Mouse (Mus musculus): ENCODE measurements around the gene Cfl2. TPM values are rescaled to one million over a fixed set of nuclear protein-coding genes. Genes with fewer than 3 reads are reported as not detected.
A peak's percentile ranks its signal among the peaks of the same experiment; 100 is the strongest.
"Not testable (repeated sequence)": the region's sequence is repeated elsewhere in the genome, so short reads cannot be mapped to it uniquely, and the experiment has no call there.

Cfl2 gene
- 144 TPM in 2 replicates for polyA plus RNA-seq (2016; fragmentation: Nextera tagmentation; extraction: Ambion mirVana)

DNA sequence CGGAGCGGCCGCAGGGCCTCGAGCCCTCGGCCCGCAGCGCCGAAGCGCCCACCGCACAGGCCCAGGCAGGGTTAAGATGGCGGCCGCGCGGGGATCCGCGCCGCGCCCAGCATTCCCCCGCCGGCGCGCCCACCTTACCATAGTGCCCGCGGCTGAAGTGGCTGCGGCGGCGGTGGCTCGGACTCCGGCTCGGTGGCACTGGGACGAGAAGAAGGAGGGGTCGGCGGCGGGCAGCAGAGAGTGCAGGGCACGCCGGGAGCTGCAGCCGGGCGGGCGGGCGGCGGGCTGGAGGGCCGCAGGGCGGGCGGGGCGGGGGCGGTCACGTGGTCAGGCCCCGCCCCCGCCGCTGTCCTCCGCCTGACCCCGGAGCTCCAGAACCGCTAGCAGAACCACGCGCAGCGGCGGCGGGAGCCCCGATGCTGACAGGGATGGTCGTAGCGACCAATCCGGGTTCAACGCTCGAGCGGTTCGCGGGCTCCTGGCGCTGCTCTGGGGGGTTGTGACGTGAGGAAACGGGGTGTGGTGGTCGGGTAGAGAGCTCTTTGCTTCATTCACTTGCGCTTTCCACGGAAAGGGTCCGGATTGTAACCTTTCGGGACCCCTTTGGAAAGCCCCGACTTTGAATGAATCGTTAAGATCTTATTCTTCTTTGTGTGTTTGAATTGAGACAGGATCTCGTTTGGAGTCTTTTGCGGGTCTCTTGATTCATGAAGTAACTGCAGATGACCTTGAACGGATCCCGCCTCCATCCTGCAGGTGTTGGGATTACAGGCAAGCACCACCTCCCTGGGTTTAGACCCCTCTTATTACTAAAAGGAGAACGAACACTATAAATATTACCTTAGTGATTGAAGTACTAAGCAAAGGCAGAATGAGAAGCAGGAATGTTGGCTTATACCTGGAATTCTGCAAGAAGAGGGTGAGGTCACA lies at the start of gene Cfl2:
TSS of gene Cfl2 (minus strand) at position 272 of the 930 bp plus-strand sequence.
- peak within 1 kb of the TSS; percentile 68 for H3K4me2 ChIP-seq
- peak; percentile 87 for ATAC-seq (ENCODE audit: insufficient number of reproducible peaks, insufficient read depth, low FRiP score, low TSS enrichment, low read depth)
- H3K9me3 ChIP-seq: no peaks in the 10 kb centered on the region
- H3K27me3 ChIP-seq: no peaks in the 10 kb centered on the region
- peaks cover 17% of the 10 kb centered on the region for H3K36me3 ChIP-seq
- H3K4me3 ChIP-seq (replicated peaks): peak within 1 kb of the TSS; percentile 96
- H3K9ac ChIP-seq (replicated peaks): peak within 1 kb of the TSS; percentile 98
- WGBS: under 1% methylated on average over 70 of the region's 82 CpGs
- peak within 1 kb of the TSS; percentile 98 for H3K27ac ChIP-seq
- H3K4me1 ChIP-seq (replicated peaks): peaks cover 14% of the 10 kb centered on the region

GRCm38 (mm10) chr12:54910387-54910786 lies 47.7 kb upstream of the Cfl2 start:
- Histone ChIP-seq H3K9ac (replicated peaks) (no peak overlapping the region), H3K4me2 (no peak overlapping the region), H3K27ac (no peak overlapping the region), H3K4me1 (replicated peaks) (no peaks in the 10 kb centered on the region), H3K4me3 (replicated peaks) (no peak overlapping the region), H3K9me3 (no peaks in the 10 kb centered on the region), H3K36me3 (peaks cover 80% of the 10 kb centered on the region), H3K27me3 (no peaks in the 10 kb centered on the region)
- WGBS: 89% methylated on average over 3 of the region's 3 CpGs
- no peak for ATAC-seq (ENCODE audit: insufficient number of reproducible peaks, insufficient read depth, low FRiP score, low TSS enrichment, low read depth)

DNA sequence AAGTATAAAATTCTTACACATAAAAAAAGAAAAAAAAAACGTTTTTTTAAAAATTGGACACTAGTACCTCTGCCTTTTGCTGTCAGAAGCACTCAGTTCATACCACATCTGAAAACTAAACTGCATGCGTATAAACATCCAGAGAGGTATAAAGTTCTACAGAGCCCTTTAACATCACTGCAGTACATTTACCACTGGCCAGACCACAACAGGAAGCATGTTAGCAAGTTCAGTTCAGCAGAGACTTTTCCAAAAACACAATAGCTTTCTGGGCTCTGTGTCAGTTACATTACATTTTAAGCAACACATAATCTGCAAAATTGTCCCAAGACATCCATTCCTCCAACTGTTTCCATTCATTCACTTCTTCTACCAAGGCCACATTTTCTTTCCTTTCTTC lies 29.9 kb upstream of the Cfl2 start:
- not testable (repeated sequence) for ATAC-seq (ENCODE audit: insufficient number of reproducible peaks, insufficient read depth, low FRiP score, low TSS enrichment, low read depth); H3K4me1 ChIP-seq (replicated peaks); H3K9ac ChIP-seq (replicated peaks); H3K27ac ChIP-seq; H3K9me3 ChIP-seq; H3K4me3 ChIP-seq (replicated peaks); H3K27me3 ChIP-seq; H3K4me2 ChIP-seq
- 49% methylated on average over 2 of the region's 2 CpGs for WGBS
- H3K36me3 ChIP-seq: peaks cover 29% of the 10 kb centered on the region

- Histone ChIP-seq H3K27me3 (no peaks in the 10 kb centered on the region), H3K9me3 (no peaks in the 10 kb centered on the region), H3K4me2 (no peak overlapping the region), H3K4me3 (replicated peaks) (no peak overlapping the region), H3K9ac (replicated peaks) (no peak overlapping the region), H3K27ac (no peak overlapping the region), H3K36me3 (peaks cover 11% of the 10 kb centered on the region), H3K4me1 (replicated peaks) (no peaks in the 10 kb centered on the region)
- no peak for ATAC-seq (ENCODE audit: insufficient number of reproducible peaks, insufficient read depth, low FRiP score, low TSS enrichment, low read depth)
- WGBS: 95% methylated on average over 2 of the region's 2 CpGs
Measured at GRCm38 (mm10) chr12:54890426-54890825, 27.7 kb upstream of the Cfl2 start.

DNA sequence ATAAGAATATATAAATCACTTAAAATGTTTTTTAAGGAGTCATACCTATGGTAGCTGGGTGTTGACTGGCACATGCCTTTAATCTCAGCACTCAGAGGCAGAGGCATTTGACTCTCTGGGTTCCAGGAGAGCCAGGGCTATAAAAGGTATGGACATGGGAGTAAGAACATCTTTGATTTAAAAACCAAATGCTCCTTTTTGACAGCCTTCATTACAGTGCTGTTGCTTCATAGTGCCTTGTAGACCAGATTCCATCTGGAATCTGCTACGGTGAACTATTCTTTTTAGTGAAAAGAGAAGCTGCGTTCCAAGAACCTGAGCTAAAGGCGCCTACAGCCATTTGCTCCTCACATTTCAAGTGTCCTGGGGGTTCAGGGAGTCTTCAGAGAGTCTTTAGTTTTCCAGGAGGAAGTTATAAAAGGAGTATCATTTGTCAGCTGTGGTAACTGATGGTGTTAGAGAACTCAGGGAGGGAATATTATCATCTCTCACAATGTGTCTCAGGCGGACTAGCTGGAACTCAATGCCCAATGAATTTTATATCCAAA lies 25.0 kb upstream of the Cfl2 start:
- Histone ChIP-seq H3K4me1 (replicated peaks) (no peaks in the 10 kb centered on the region), H3K9ac (replicated peaks) (no peak overlapping the region), H3K27ac (no peak overlapping the region), H3K27me3 (no peaks in the 10 kb centered on the region), H3K9me3 (no peaks in the 10 kb centered on the region), H3K36me3 (peaks cover 4% of the 10 kb centered on the region; the same call in 1 of the 2 replicates), H3K4me3 (replicated peaks) (no peak overlapping the region), H3K4me2 (no peak overlapping the region)
- no peak for ATAC-seq (ENCODE audit: insufficient number of reproducible peaks, insufficient read depth, low FRiP score, low TSS enrichment, low read depth)
- 69% methylated on average over 4 of the region's 4 CpGs for whole genome bisulfite sequencing

DNA sequence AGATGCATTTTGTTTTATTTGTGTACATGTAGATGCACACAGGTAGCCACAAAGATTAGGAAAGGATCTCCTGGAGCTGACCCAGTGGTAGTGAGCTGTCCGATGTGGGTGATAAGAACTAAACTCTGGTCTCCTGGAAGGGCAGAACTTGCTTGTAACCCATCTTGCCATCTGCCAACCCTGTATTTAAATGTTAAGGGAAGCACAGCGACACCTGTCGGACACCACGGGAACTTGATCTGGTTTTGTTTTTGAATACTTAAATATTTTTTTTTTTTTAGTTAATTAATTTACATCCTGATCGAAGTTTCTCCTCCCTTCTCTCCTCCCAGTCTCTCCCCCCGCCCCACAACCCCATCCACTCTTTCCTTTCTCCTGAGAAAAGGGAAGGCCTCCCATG lies 17.0 kb upstream of the Cfl2 start:
- no peak for ATAC-seq (ENCODE audit: insufficient number of reproducible peaks, insufficient read depth, low FRiP score, low TSS enrichment, low read depth)
- Histone ChIP-seq H3K27ac (no peak overlapping the region), H3K4me2 (no peak overlapping the region), H3K4me3 (replicated peaks) (no peak overlapping the region), H3K4me1 (replicated peaks) (0 out of 2 replicates have a peak, but pooled peaks cover 11% of the 10 kb centered on the region), H3K27me3 (0 out of 2 replicates have a peak, but pooled peaks cover 4% of the 10 kb centered on the region), H3K9ac (replicated peaks) (no peak overlapping the region), H3K36me3 (no peaks in the 10 kb centered on the region), H3K9me3 (no peaks in the 10 kb centered on the region)
- WGBS: 18% methylated on average over 5 of the region's 6 CpGs

GRCm38 (mm10) chr12:54879211-54879610 lies 16.5 kb upstream of the Cfl2 start:
- Histone ChIP-seq H3K36me3 (no peaks in the 10 kb centered on the region), H3K27me3 (0 out of 2 replicates have a peak, but pooled peaks cover 4% of the 10 kb centered on the region), H3K4me2 (no peak overlapping the region), H3K9ac (replicated peaks) (no peak overlapping the region), H3K27ac (no peak overlapping the region), H3K9me3 (no peaks in the 10 kb centered on the region), H3K4me3 (replicated peaks) (no peak overlapping the region), H3K4me1 (replicated peaks) (0 out of 2 replicates have a peak, but pooled peaks cover 11% of the 10 kb centered on the region)
- WGBS: 67% methylated on average over 5 of the region's 5 CpGs
- ATAC-seq (ENCODE audit: insufficient number of reproducible peaks, insufficient read depth, low FRiP score, low TSS enrichment, low read depth): no peak

DNA sequence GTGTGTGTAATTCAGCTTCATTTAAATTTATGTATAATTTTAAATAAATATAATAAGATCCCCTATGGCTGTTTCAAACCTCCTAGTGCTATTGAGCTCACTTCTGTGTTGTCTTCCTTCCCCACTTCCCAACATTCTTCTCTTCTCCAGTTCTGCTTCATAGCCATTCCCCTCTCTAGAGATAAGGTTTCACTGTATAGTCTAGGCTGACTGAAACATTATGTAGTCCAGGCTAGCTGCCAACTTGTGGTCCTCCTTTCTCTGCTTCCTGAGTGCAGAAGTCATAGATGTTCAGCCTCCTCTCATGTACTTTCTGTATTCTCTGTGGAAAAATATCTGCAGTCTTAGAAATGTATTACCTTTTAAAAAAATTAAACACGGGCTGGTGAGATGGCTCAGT lies 15.2 kb upstream of the Cfl2 start:
- no peaks in the 10 kb centered on the region for H3K9me3 ChIP-seq
- no peak for ATAC-seq (ENCODE audit: insufficient number of reproducible peaks, insufficient read depth, low FRiP score, low TSS enrichment, low read depth)

DNA sequence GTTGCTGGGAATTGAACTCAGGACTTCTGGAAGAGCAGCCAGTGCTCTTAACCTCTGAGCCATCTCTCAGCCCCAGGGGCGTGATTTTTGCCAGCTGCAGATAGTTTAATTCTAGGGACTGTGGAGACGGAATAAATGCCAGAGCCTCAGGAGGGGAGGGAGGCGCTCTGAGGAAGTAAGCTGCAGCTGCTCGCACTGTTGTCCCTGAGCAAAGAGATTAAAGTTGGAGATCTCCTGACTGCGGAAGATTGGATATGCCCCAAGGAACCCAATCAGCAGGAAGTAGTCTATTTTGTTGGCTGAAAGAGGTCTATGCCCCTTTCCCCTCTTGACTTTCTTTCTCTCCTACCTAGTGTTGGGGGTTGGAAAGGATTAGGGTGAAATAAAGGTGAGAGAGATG lies 14.2 kb upstream of the Cfl2 start:
- 0 out of 2 replicates have a peak, but pooled peaks cover 4% of the 10 kb centered on the region for H3K27me3 ChIP-seq
- H3K4me3 ChIP-seq (replicated peaks): no peak overlapping the region
- H3K36me3 ChIP-seq: no peaks in the 10 kb centered on the region
- WGBS: 37% methylated on average over 5 of the region's 5 CpGs
- no peaks in the 10 kb centered on the region for H3K9me3 ChIP-seq
- no peak for ATAC-seq (ENCODE audit: insufficient number of reproducible peaks, insufficient read depth, low FRiP score, low TSS enrichment, low read depth)
- no peak overlapping the region for H3K4me2 ChIP-seq
- H3K9ac ChIP-seq (replicated peaks): no peak overlapping the region
- H3K4me1 ChIP-seq (replicated peaks): 0 out of 2 replicates have a peak, but pooled peaks cover 11% of the 10 kb centered on the region
- H3K27ac ChIP-seq: no peak overlapping the region

More for the DNA sequence above, 15.2 kb upstream of the Cfl2 start:
- H3K9ac ChIP-seq (replicated peaks): no peak overlapping the region
- H3K36me3 ChIP-seq: no peaks in the 10 kb centered on the region
- WGBS: 88% methylated on average over 1 of the region's 1 CpGs
- H3K27me3 ChIP-seq: 0 out of 2 replicates have a peak, but pooled peaks cover 4% of the 10 kb centered on the region
- no peak overlapping the region for H3K4me3 ChIP-seq (replicated peaks)
- no peak overlapping the region for H3K27ac ChIP-seq
- H3K4me2 ChIP-seq: no peak overlapping the region
- H3K4me1 ChIP-seq (replicated peaks): 0 out of 2 replicates have a peak, but pooled peaks cover 11% of the 10 kb centered on the region

DNA sequence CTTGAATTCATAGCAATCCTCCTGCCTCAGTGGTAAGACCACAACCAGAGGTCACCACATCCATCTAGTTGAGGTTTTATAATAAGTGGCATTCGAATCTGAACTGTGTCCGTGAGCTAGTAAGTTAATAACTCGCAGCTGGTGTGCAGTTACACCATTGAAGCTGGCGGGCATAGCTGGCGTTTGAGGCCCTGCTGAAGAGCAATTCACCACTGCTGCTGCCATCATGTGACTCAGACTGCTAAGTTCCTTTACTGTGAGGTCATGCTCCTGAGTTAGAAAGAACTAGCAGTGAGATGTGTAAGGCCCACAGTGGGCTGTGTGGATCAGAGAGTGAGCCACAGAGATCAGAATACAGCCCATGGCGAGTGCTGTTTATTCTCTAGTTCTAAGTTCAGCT lies 12.0 kb upstream of the Cfl2 start:
- WGBS: 63% methylated on average over 6 of the region's 6 CpGs
- H3K27ac ChIP-seq: no peak overlapping the region

DNA sequence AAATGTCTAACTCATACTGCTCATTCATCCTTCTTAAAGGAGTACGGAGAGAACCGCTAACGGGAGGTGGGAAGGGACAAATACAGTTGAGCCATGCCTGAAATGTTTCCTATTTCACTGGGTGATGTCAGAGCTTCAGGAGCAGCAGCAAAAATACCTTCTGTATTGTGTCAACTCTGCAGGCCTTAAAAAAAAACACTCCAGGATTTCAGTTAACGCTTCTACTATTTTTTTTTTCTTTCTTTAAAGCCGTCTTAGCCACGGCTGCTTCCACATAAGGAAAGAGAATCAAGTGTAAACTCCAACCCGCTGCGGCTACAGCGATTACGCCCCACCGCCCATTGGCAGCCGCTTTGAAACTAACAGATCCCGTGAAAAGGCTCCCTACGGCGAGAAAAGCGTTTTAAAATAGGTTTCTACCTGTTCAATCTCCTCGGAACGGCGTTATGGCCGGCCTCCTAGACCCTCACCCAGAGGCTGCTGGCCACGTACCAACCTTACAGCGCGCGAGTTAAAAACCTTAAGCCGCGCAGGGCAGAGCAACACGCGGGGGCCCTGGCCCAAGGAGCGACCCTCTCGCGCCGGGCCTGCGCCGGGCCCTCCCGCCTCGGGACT lies 579 bp downstream of the Cfl2 start:
- peaks cover 14% of the 10 kb centered on the region for H3K4me1 ChIP-seq (replicated peaks)
- peaks cover 24% of the 10 kb centered on the region for H3K36me3 ChIP-seq
- WGBS: under 1% methylated on average over 33 of the region's 36 CpGs
- no peaks in the 10 kb centered on the region for H3K27me3 ChIP-seq
- peak overlapping the region; percentile 68 for H3K4me2 ChIP-seq
- no peaks in the 10 kb centered on the region for H3K9me3 ChIP-seq
- peak overlapping the region; percentile 98 for H3K27ac ChIP-seq
- H3K9ac ChIP-seq (replicated peaks): peak overlapping the region; percentile 98
- no peak for ATAC-seq (ENCODE audit: insufficient number of reproducible peaks, insufficient read depth, low FRiP score, low TSS enrichment, low read depth)
- H3K4me3 ChIP-seq (replicated peaks): peak overlapping the region; percentile 96

More for the DNA sequence above, 12.0 kb upstream of the Cfl2 start:
- Histone ChIP-seq H3K4me3 (replicated peaks) (no peak overlapping the region), H3K36me3 (no peaks in the 10 kb centered on the region), H3K27me3 (0 out of 2 replicates have a peak, but pooled peaks cover 4% of the 10 kb centered on the region), H3K9me3 (no peaks in the 10 kb centered on the region), H3K9ac (replicated peaks) (no peak overlapping the region), H3K4me1 (replicated peaks) (0 out of 2 replicates have a peak, but pooled peaks cover 11% of the 10 kb centered on the region), H3K4me2 (no peak overlapping the region)
- ATAC-seq (ENCODE audit: insufficient number of reproducible peaks, insufficient read depth, low FRiP score, low TSS enrichment, low read depth): no peak
